Mouse (Mus musculus): ENCODE data around the gene Nrxn3. TPM values are rescaled to one million over a fixed set of nuclear protein-coding genes. Genes with fewer than 3 reads are reported as not detected.

Gene Nrxn3
- polyA plus RNA-seq, 1 experiment from 2014 or later = 96.9 TPM

GRCm38 (mm10) chr12:89653211-89653610 is 930.5 kb downstream of the Nrxn3 start:
- ATAC-seq (ENCODE audit: low FRiP score) = no peak
- Histone ChIP-seq H3K4me2 (replicated peaks) (no peak overlapping the region), H3K36me3 (replicated peaks; ENCODE audit: control insufficient read depth, insufficient read depth) (no peaks in the 10 kb centered on the region), H3K27ac (no peak overlapping the region), H3K27me3 (ENCODE audit: control insufficient read depth, insufficient read depth, low read length) (no peaks in the 10 kb centered on the region), H3K4me1 (replicated peaks; ENCODE audit: control insufficient read depth, insufficient read depth, low read length) (no peaks in the 10 kb centered on the region), H3K9me3 (ENCODE audit: control insufficient read depth, low read length) (no peaks in the 10 kb centered on the region), H3K9ac (no peak overlapping the region), H3K4me3 (replicated peaks; ENCODE audit: low read length) (no peak overlapping the region)
- WGBS = 83% methylated on average over 2 of the region's 2 CpGs
- no peak for DNase-seq (ENCODE audit: low spot score)

GRCm38 (mm10) chr12:89661219-89661618 is 938.5 kb downstream of the Nrxn3 start:
- WGBS = 44% methylated on average over 3 of the region's 3 CpGs
- no peak overlapping the region for H3K4me3 ChIP-seq (replicated peaks; ENCODE audit: low read length)
- H3K27me3 ChIP-seq (ENCODE audit: control insufficient read depth, insufficient read depth, low read length) = no peaks in the 10 kb centered on the region
- ATAC-seq (ENCODE audit: low FRiP score) (peak; percentile 72; the same call in 1 of the 2 replicates), DNase-seq (ENCODE audit: low spot score) (no peak)
- H3K9ac ChIP-seq = no peak overlapping the region
- H3K9me3 ChIP-seq (ENCODE audit: control insufficient read depth, low read length) = no peaks in the 10 kb centered on the region
- no peaks in the 10 kb centered on the region for H3K36me3 ChIP-seq (replicated peaks; ENCODE audit: control insufficient read depth, insufficient read depth)
- H3K4me2 ChIP-seq (replicated peaks) = no peak overlapping the region
- H3K4me1 ChIP-seq (replicated peaks; ENCODE audit: control insufficient read depth, insufficient read depth, low read length) = no peaks in the 10 kb centered on the region
- H3K27ac ChIP-seq = no peak overlapping the region

- WGBS = 67% methylated on average over 2 of the region's 2 CpGs
- no peak for ATAC-seq (ENCODE audit: low FRiP score)
Measured at GRCm38 (mm10) chr12:89668856-89669255, 946.2 kb downstream of the Nrxn3 start.

GRCm38 (mm10) chr12:89672819-89673218 is 950.1 kb downstream of the Nrxn3 start:
- WGBS = 70% methylated on average over 2 of the region's 2 CpGs
- Histone ChIP-seq H3K27ac (no peak overlapping the region), H3K4me3 (replicated peaks; ENCODE audit: low read length) (no peak overlapping the region), H3K36me3 (replicated peaks; ENCODE audit: control insufficient read depth, insufficient read depth) (no peaks in the 10 kb centered on the region), H3K9me3 (ENCODE audit: control insufficient read depth, low read length) (no peaks in the 10 kb centered on the region), H3K9ac (no peak overlapping the region), H3K27me3 (ENCODE audit: control insufficient read depth, insufficient read depth, low read length) (no peaks in the 10 kb centered on the region), H3K4me1 (replicated peaks; ENCODE audit: control insufficient read depth, insufficient read depth, low read length) (no peaks in the 10 kb centered on the region), H3K4me2 (replicated peaks) (no peak overlapping the region)
- ATAC-seq (ENCODE audit: low FRiP score) (no peak), DNase-seq (ENCODE audit: low spot score) (no peak)

More at GRCm38 (mm10) chr12:89668856-89669255, 946.2 kb downstream of the Nrxn3 start:
- Histone ChIP-seq H3K9ac (no peak overlapping the region), H3K4me3 (replicated peaks; ENCODE audit: low read length) (no peak overlapping the region), H3K27ac (no peak overlapping the region), H3K9me3 (ENCODE audit: control insufficient read depth, low read length) (no peaks in the 10 kb centered on the region), H3K36me3 (replicated peaks; ENCODE audit: control insufficient read depth, insufficient read depth) (no peaks in the 10 kb centered on the region), H3K4me2 (replicated peaks) (no peak overlapping the region), H3K27me3 (ENCODE audit: control insufficient read depth, insufficient read depth, low read length) (no peaks in the 10 kb centered on the region), H3K4me1 (replicated peaks; ENCODE audit: control insufficient read depth, insufficient read depth, low read length) (no peaks in the 10 kb centered on the region)
- DNase-seq (ENCODE audit: low spot score) = no peak

- Histone ChIP-seq H3K9me3 (ENCODE audit: control insufficient read depth, low read length) (no peaks in the 10 kb centered on the region), H3K4me3 (replicated peaks; ENCODE audit: low read length) (no peak overlapping the region), H3K4me1 (replicated peaks; ENCODE audit: control insufficient read depth, insufficient read depth, low read length) (no peaks in the 10 kb centered on the region), H3K27ac (no peak overlapping the region), H3K36me3 (replicated peaks; ENCODE audit: control insufficient read depth, insufficient read depth) (no peaks in the 10 kb centered on the region), H3K27me3 (ENCODE audit: control insufficient read depth, insufficient read depth, low read length) (no peaks in the 10 kb centered on the region), H3K9ac (no peak overlapping the region), H3K4me2 (replicated peaks) (no peak overlapping the region)
- DNase-seq (ENCODE audit: low spot score) = no peak
- no peak for ATAC-seq (ENCODE audit: low FRiP score)
- WGBS = 85% methylated on average over 2 of the region's 2 CpGs
Measured at GRCm38 (mm10) chr12:89685633-89686032, 963.0 kb downstream of the Nrxn3 start.

DNA sequence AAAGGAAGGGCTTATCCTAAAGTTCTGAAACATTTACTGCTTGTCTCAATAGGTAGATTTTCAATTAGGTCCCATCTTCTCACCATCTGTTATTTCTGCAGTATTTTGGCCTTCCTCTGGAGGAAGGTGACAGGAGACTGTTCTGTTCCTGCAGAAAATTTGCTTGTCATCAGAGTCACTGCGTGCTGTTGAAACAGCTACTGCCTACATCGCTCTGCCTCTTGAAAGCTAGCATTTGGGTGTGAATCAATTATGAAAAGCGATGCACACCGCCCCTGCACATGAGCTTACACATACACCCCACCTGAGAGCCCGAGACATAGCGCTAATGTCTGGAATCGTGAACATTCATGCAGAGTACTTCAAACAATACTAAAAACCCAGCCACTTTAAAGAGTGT is 966.4 kb downstream of the Nrxn3 start:
- Histone ChIP-seq H3K36me3 (replicated peaks; ENCODE audit: control insufficient read depth, insufficient read depth) (no peaks in the 10 kb centered on the region), H3K9me3 (ENCODE audit: control insufficient read depth, low read length) (no peaks in the 10 kb centered on the region), H3K4me3 (replicated peaks; ENCODE audit: low read length) (no peak overlapping the region), H3K4me2 (replicated peaks) (no peak overlapping the region), H3K9ac (no peak overlapping the region), H3K4me1 (replicated peaks; ENCODE audit: control insufficient read depth, insufficient read depth, low read length) (no peaks in the 10 kb centered on the region), H3K27me3 (ENCODE audit: control insufficient read depth, insufficient read depth, low read length) (no peaks in the 10 kb centered on the region), H3K27ac (no peak overlapping the region)
- ATAC-seq (ENCODE audit: low FRiP score) = no peak
- DNase-seq (ENCODE audit: low spot score) = no peak
- WGBS = 92% methylated on average over 7 of the region's 7 CpGs

DNA sequence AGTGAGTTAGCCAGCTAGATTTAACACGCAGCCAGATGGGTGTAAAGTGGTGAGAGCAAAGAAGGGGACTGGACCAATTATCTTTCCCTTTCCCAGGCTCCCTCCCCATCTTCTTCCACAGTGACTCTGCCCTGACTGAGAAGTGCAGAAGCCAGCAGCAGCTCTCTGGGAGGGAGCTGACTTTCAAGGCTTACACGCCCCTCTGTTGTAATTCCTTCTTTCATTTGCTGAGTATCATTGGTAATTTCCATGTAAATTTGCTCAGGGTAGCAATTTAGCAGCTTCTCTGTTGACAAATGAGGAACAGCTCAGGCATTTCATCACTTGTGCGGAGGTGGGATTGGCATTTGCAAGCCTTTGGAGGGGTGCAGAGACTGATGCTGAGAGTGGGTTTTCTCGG is 976.8 kb downstream of the Nrxn3 start:
- Histone ChIP-seq H3K36me3 (replicated peaks; ENCODE audit: control insufficient read depth, insufficient read depth) (no peaks in the 10 kb centered on the region), H3K9ac (no peak overlapping the region), H3K4me2 (replicated peaks) (no peak overlapping the region), H3K27ac (no peak overlapping the region), H3K27me3 (ENCODE audit: control insufficient read depth, insufficient read depth, low read length) (no peaks in the 10 kb centered on the region), H3K9me3 (ENCODE audit: control insufficient read depth, low read length) (no peaks in the 10 kb centered on the region), H3K4me1 (replicated peaks; ENCODE audit: control insufficient read depth, insufficient read depth, low read length) (0 out of 2 replicates have a peak, but pooled peaks cover 4% of the 10 kb centered on the region), H3K4me3 (replicated peaks; ENCODE audit: low read length) (no peak overlapping the region)
- DNase-seq (ENCODE audit: low spot score) (no peak), ATAC-seq (ENCODE audit: low FRiP score) (no peak; the same call in 1 of the 2 replicates)
- WGBS = 7% methylated on average over 4 of the region's 4 CpGs

DNA sequence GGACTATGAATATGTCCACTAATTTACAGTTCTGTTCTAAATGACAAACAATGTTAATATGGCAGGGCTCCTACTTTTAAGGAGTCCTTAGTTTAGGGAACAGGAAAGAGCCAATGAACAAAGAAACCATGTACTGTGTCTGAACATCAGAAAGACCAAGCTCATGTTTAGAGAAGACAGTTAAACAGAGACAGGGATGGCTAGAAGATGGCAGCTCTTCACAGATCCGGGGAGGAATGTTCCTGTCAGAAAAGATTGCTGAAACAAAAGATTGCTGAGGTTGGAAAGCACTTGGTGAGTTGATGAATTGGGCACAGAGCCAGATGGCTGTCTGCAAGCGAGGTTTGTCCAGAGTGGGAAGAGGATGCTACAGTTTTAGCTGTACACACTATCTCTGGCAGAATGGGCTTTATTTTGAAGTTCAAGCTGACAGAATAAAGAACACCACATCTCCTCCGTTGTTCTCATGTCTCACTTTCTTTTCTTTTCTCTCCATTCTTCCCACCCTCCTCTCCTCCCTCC is 978.3 kb downstream of the Nrxn3 start:
- Histone ChIP-seq H3K27ac (no peak overlapping the region), H3K9ac (no peak overlapping the region), H3K27me3 (ENCODE audit: control insufficient read depth, insufficient read depth, low read length) (no peaks in the 10 kb centered on the region), H3K4me2 (replicated peaks) (no peak overlapping the region), H3K4me3 (replicated peaks; ENCODE audit: low read length) (no peak overlapping the region), H3K9me3 (ENCODE audit: control insufficient read depth, low read length) (no peaks in the 10 kb centered on the region), H3K4me1 (replicated peaks; ENCODE audit: control insufficient read depth, insufficient read depth, low read length) (0 out of 2 replicates have a peak, but pooled peaks cover 4% of the 10 kb centered on the region), H3K36me3 (replicated peaks; ENCODE audit: control insufficient read depth, insufficient read depth) (no peaks in the 10 kb centered on the region)
- WGBS = 39% methylated on average over 3 of the region's 3 CpGs
- ATAC-seq (ENCODE audit: low FRiP score) = no peak
- peak; percentile 44 for DNase-seq (ENCODE audit: low spot score)

GRCm38 (mm10) chr12:89702931-89703330 is 980.3 kb downstream of the Nrxn3 start:
- Histone ChIP-seq H3K9me3 (ENCODE audit: control insufficient read depth, low read length) (no peaks in the 10 kb centered on the region), H3K9ac (no peak overlapping the region), H3K36me3 (replicated peaks; ENCODE audit: control insufficient read depth, insufficient read depth) (no peaks in the 10 kb centered on the region), H3K4me2 (replicated peaks) (no peak overlapping the region), H3K4me3 (replicated peaks; ENCODE audit: low read length) (no peak overlapping the region), H3K27ac (no peak overlapping the region), H3K27me3 (ENCODE audit: control insufficient read depth, insufficient read depth, low read length) (no peaks in the 10 kb centered on the region), H3K4me1 (replicated peaks; ENCODE audit: control insufficient read depth, insufficient read depth, low read length) (0 out of 2 replicates have a peak, but pooled peaks cover 4% of the 10 kb centered on the region)
- DNase-seq (ENCODE audit: low spot score) = no peak
- ATAC-seq (ENCODE audit: low FRiP score) = no peak
- 96% methylated on average over 1 of the region's 1 CpGs for WGBS

DNA sequence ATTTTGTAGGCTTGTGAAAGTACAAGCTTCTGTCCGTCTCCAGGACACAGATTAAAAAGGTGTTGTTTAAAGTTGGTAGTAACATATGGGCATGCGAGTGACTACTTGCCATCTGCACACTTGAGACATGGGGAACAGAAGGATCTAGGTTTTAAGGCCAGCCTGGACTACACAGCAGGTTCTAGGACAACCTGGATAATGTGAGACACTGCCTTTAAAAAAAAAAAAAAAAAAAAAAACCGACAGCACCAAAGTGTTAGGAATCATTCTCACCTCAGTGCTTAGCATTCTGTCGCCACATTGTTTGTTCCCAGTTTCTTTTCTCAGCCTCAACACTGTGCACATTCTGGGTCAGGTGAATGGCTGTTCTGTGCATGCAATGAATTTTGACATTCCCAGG is 985.2 kb downstream of the Nrxn3 start:
- WGBS = 82% methylated on average over 4 of the region's 4 CpGs
- no peak overlapping the region for H3K9ac ChIP-seq
- ATAC-seq (ENCODE audit: low FRiP score) = no peak

More for the DNA sequence above, 985.2 kb downstream of the Nrxn3 start:
- H3K4me3 ChIP-seq (replicated peaks; ENCODE audit: low read length) = no peak overlapping the region
- no peak overlapping the region for H3K27ac ChIP-seq
- DNase-seq (ENCODE audit: low spot score) = no peak
- H3K36me3 ChIP-seq (replicated peaks; ENCODE audit: control insufficient read depth, insufficient read depth) = no peaks in the 10 kb centered on the region
- H3K27me3 ChIP-seq (ENCODE audit: control insufficient read depth, insufficient read depth, low read length) = no peaks in the 10 kb centered on the region
- no peaks in the 10 kb centered on the region for H3K9me3 ChIP-seq (ENCODE audit: control insufficient read depth, low read length)
- H3K4me1 ChIP-seq (replicated peaks; ENCODE audit: control insufficient read depth, insufficient read depth, low read length) = no peaks in the 10 kb centered on the region
- no peak overlapping the region for H3K4me2 ChIP-seq (replicated peaks)

Data from hindbrain, embryonic 14.5 days (tissue).